Mouse (Mus musculus) adipocyte (in vitro differentiated cells): ENCODE measurements around the gene Kcnk7.

Experiments used
- DNase-seq: peaks from one replicate; pipeline ENCODE4 v3.0.0-alpha.2; 2016; ENCODE audit warnings: low spot score

Kcnk7 gene

GRCm38 (mm10) chr19:5725767-5726515 lies 21.8 kb downstream of the Kcnk7 start, which contains the start of gene Ehbp1l1:
TSS of gene Ehbp1l1 (minus strand) at chr19:5726317.
- peak; percentile 68 for DNase-seq

- DNase-seq: no peak
These were observed 22.9 kb downstream of the Kcnk7 start for GRCm38 (mm10) chr19:5726961-5727578.

GRCm38 (mm10) chr19:5727701-5728100 lies 23.5 kb downstream of the Kcnk7 start:
- DNase-seq: peak; percentile 87

GRCm38 (mm10) chr19:5728631-5729443 lies 24.7 kb downstream of the Kcnk7 start:
- peak; percentile 69 for DNase-seq

GRCm38 (mm10) chr19:5729444-5729815 lies 25.3 kb downstream of the Kcnk7 start, which contains the start of gene Fam89b:
TSS of gene Fam89b (minus strand) at chr19:5729653.
- DNase-seq: peak; percentile 92

DNA sequence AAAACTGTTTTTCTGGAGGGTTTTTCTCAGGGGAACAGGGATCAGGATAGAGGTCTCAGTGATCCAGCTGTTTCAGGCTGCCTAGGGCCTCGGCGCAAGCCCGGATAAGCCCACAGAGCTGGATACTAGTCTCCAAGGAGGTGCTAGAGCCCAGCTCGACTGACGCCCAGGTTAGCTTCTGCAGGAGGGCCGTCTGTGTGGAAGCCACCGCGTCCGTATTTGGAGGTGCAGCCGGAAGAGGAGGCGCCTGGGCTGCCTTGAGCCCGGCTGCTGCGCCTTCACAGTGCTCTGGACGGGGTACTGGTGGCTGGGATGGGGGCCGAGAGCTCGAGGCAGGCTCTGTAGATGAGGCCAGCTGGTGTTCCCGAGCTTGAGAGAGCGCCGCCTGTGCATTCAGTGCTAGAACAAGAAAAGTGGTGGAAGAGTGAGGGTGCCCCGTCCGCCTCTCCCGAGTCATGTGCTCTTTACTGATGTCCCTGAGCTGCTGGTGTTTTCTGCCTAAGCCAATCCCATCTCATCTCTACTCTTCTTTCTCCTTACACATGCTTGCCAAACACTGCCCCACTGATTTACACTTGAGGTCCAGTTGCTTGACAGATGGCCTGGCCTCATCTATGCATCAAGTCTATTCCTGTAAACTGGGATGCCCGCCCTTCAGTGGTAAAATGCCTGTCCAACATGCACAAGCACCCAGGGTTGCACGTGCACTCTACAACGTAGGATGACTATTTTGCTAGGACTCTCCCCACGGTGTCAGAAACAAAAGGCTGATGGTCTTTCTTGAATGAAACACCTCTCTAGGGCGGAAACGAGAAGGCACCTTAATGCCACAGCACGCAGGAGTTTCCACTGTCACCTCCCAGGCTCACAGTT lies 26.4 kb downstream of the Kcnk7 start:
- DNase-seq: no peak

- DNase-seq: peak; percentile 97
These were observed 27.3 kb downstream of the Kcnk7 start for GRCm38 (mm10) chr19:5731264-5731978.

GRCm38 (mm10) chr19:5734325-5734724 lies 30.2 kb downstream of the Kcnk7 start:
- DNase-seq: no peak

- DNase-seq: peak; percentile 63
These were observed 35.3 kb downstream of the Kcnk7 start for GRCm38 (mm10) chr19:5739446-5739845.

DNA sequence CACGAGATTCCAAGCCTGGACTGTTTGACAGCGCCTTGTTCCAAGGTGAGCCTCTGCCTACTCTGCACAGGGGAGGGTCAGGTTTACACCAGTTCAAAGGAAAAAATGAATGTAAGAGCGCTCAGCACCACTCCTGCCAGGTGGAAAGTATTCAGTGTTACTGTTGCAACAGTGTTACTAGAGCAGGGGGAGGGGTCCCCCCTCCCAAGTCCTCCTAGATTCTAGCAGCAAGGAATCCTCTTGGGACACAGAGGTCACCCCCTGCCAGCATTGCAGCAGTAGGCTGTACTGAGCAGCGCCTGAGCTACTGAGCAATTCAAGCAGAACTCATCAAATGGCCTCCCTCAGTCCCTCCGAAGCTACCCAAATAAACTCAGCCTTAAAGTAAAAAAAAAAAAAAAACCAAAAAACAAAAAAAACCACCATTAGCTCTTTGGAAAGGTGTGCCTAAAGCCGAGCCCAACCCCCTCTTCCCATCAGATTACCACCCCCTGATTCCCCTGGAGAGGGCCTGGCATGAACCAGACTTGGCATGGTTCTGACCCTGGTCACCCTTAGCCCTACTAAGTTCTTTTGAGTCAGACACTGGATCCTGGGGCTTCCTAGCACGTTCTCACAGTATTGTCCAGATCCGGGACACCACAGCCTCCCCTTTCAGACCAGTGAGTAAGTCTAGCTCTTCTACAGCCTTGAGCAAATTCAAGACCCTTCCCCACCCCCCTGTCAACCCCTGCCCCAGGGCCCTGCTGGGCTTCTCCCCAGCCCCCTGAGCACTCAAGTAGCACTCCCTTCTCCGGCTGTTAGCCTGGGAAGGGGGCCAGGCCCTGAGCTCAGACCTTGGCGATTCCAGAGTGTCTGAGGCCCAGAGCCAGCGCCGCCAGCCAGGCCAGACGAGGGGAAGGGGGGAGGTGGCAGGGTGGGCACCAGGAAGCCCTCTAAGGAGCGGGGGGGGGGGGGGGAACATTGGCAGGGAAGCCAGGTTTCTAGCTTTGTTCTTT lies 36.5 kb downstream of the Kcnk7 start, which contains the start of gene Ltbp3:
Ltbp3 (plus strand) TSS at position 585 of the 998 bp plus-strand sequence.
- peak; percentile 91 for DNase-seq

DNA sequence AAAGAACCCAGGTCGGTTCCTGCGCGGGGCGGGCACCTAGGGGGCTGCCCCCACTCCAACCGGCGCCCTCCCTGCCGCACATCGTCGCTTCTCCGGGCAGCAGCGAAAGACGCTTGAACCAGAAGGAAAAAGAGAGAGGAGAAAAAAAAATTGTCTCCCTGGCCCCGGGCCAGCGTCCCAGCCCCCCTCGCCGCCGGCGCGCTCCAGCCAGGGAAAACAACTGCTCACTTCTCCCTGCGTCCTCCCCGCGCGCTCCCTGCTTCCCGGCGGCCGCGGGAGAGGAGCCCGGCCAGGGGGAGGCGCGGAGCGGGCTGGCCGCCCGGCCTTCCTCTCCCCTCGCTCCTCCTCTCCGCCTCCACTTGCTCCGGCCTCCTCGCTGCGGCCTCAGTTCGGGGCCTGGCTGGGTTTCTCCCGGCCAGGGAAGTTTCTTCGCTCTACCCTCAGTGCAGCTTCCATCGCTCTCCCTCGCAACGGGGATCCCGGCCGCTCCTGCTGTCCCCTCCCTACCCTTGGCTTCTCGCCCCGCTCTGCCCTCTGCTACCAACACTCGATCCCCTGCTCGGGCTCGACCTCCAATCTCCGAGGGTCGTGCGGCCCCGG lies 37.6 kb downstream of the Kcnk7 start:
- DNase-seq: peak; percentile 95

DNA sequence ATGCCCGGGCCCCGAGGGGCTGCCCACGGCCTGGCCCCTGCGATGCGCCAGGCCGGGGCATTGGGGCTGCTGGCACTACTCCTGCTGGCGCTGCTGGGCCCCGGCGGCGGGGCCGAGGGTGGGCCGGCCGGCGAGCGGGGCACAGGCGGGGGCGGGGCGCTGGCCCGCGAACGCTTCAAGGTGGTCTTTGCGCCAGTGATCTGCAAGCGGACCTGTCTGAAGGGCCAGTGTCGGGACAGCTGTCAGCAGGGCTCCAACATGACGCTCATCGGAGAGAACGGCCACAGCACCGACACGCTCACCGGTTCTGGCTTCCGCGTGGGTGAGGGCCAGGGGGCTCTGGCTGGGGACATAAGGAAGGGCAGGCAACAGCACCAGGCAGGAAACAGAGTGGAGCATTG lies 38.1 kb downstream of the Kcnk7 start:
- DNase-seq: no peak

DNA sequence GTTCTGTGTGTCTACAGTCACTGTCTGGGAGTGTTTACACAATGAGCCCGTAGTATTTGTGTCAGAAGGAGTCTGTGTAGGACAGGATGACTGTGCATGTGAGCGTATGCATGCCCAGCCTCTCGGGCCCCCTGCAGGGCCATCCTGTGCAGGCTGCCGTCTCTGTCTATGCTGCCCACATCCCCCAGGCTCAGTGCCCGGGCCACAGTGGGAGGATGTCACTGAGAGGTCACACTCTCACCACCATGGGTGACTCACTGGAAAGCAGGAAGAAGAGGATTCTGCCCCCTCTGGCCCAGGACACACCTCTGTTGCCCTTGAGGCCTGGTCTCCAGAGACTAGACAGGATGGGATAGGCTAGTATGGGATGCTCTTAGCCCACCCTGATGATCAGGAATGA lies 39.4 kb downstream of the Kcnk7 start:
- DNase-seq: peak; percentile 66

DNA sequence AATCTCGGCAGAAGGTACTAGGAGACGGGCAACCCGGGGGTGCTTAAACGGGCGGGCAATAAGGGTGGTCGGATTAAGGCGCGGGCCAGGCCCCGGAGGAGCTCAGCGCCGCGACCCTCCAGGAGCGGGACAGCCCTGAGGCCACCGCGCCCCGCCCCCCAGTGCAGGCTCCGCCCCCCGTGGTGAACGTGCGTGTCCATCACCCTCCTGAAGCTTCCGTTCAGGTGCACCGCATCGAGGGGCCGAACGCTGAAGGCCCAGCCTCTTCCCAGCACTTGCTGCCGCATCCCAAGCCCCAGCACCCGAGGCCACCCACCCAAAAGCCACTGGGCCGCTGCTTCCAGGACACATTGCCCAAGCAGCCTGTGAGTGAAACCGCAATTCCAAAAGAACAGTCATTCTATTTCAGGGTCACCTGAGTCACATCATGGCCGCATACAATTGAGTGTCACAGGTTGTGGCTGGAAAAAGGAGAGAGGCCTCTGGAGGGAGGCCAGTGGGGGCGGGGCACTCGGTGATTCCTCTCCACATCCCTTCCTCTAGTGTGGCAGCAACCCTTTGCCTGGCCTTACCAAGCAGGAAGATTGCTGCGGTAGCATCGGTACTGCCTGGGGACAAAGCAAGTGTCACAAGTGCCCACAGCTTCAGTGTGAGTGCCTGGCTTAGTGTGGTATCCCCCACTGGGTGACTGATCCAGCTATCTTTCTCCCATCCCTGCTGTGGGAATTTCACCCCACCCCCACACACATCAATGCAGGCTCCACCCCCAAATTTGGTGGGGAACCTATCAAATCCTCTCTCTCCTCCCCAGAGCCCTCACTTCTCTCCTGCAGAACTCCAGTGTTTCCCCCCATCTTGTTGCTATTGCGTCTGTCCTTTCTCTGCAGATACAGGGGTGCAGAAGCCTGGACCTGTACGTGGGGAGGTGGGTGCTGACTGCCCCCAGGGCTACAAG lies 41.9 kb downstream of the Kcnk7 start:
- no peak for DNase-seq

DNA sequence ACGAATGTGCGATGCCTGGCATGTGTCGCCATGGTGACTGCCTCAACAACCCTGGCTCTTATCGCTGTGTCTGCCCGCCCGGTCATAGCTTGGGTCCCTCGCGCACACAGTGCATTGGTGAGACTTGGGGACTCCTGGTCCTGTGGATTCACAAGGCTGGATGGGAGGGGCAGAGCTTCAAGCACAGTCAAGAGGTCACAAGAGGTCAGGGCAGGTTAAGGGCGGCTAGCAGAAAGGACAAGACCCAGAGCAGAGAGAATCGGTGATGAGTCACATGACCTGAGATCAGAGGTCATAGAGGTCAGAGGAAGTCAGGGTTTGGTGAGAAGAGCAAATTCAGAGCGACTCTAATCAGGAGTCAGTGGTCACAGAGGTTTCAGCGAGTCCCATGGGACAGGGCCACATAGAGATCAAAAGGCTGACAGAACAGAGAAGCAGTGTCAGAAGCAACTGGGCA lies 42.8 kb downstream of the Kcnk7 start:
- no peak for DNase-seq

GRCm38 (mm10) chr19:5749476-5749875 lies 45.3 kb downstream of the Kcnk7 start:
- peak; percentile 65 for DNase-seq

- DNase-seq: no peak
These were observed 46.8 kb downstream of the Kcnk7 start for GRCm38 (mm10) chr19:5750951-5751350.

GRCm38 (mm10) chr19:5751742-5752141 lies 47.6 kb downstream of the Kcnk7 start:
- no peak for DNase-seq
